Comparison of ENCODE assay signal across 20 mouse cellular contexts in genomic region chr12:71333561-71333960, GRCm38 (mm10). TPM values are rescaled to one million over a fixed set of nuclear protein-coding genes. Genes with fewer than 3 reads are reported as not detected.
DNase-seq lines count a peak whose midpoint lies in the region; ATAC-seq and TF ChIP-seq lines count a peak whose summit lies in the region.
"Had no signal": no experiment of that assay in that cellular context is flagged by ENCODE, and none has a peak within 500 bp of the region (broad histone marks: within the 10 kb centered on the region; RNA-seq: fewer than 3 reads in every experiment).

No protein-coding gene starts in this region.

- intact Hi-C loops in gastrocnemius, adult 2 months (cut with DNase I), result no loop called here

- no peak overlapping the region for H3K4me3 ChIP-seq in gastrocnemius, adult 2 months
- no peak overlapping the region for H3K4me3 ChIP-seq in heart, postnatal 0 days (ENCODE audit: low read depth, low read length)
- H3K4me3 ChIP-seq in neural tube, embryonic 13.5 days, result no peak overlapping the region
- H3K4me3 ChIP-seq in cerebellum, adult 2 months (replicated peaks; ENCODE audit: insufficient read depth, low read depth, low read length), result no peak overlapping the region
- H3K4me3 ChIP-seq: hindbrain, embryonic 10.5 days; layer of hippocampus, adult 2 months; limb, embryonic 15.5 days; midbrain, embryonic 12.5 days had no signal

- H3K9me3 ChIP-seq in heart, postnatal 0 days (replicated peaks; ENCODE audit: control insufficient read depth, low read length), result no peaks in the 10 kb centered on the region
- no peaks in the 10 kb centered on the region for H3K9me3 ChIP-seq in neural tube, embryonic 13.5 days
- H3K9me3 ChIP-seq: hindbrain, embryonic 10.5 days; limb, embryonic 15.5 days; midbrain, embryonic 12.5 days had no signal

- H3K9ac ChIP-seq in heart, postnatal 0 days (replicated peaks; ENCODE audit: low read depth, low read length), result no peak overlapping the region
- no peak overlapping the region for H3K9ac ChIP-seq in neural tube, embryonic 13.5 days
- H3K9ac ChIP-seq: limb, embryonic 15.5 days; midbrain, embryonic 12.5 days had no signal

- peak; percentile 32; the same call in 1 of the 2 replicates for ATAC-seq in heart, postnatal 0 days (ENCODE audit: insufficient read depth, low read depth)
- ATAC-seq in neural tube, embryonic 13.5 days (ENCODE audit: low read depth), result 0 out of 2 replicates have a peak, but pooled peaks have one; percentile 20

- peak; percentile 42 for DNase-seq in gastrocnemius, adult 2 months
- no peak for DNase-seq in gastrocnemius, adult 8-10 months (ENCODE audit: low spot score in 2 of 2)
- DNase-seq in heart, postnatal 0 days (ENCODE audit: low spot score), result no peak
- no peak for DNase-seq in heart, adult 8-10 months (ENCODE audit: low spot score)
- DNase-seq in neural tube, embryonic 10.5 days (ENCODE audit: extremely low spot score, low spot score), result no peak
- peak; percentile 33 for DNase-seq in skeletal muscle tissue, adult 2 months (ENCODE audit: low read depth, low spot score)
- no peak for DNase-seq in cerebellum, adult 2 months
- DNase-seq: adrenal gland, adult 2 months; cerebellum, postnatal 14 days; gastrocnemius, postnatal 10 days; kidney, adult 11 months; thymus, postnatal 4 days had no signal

- no peak overlapping the region for H3K27ac ChIP-seq in gastrocnemius, adult 2 months
- H3K27ac ChIP-seq in heart, postnatal 0 days (ENCODE audit: low read depth), result no peak overlapping the region
- peak overlapping the region; percentile 35; the same call in 1 of the 2 replicates for H3K27ac ChIP-seq in neural tube, embryonic 13.5 days (replicated peaks)
- no peak overlapping the region for H3K27ac ChIP-seq in cerebellum, adult 2 months (ENCODE audit: insufficient read depth, low read length)
- H3K27ac ChIP-seq: hindbrain, embryonic 10.5 days; kidney, postnatal 0 days; layer of hippocampus, adult 2 months; midbrain, embryonic 12.5 days had no signal

- no peak overlapping the region for H3K4me2 ChIP-seq in heart, postnatal 0 days (ENCODE audit: low read depth, low read length)
- no peak overlapping the region for H3K4me2 ChIP-seq in neural tube, embryonic 13.5 days
- H3K4me2 ChIP-seq: limb, embryonic 15.5 days; midbrain, embryonic 12.5 days had no signal

- TF ChIP-seq CTCF in gastrocnemius, adult 2 months (IDR thresholded peaks at IDR 0.05), result no peak
- no peak for TF ChIP-seq CTCF in heart, postnatal 0 days (IDR thresholded peaks at IDR 0.05; ENCODE audit: low read depth)
- TF ChIP-seq CTCF in cerebellum, adult 2 months (IDR thresholded peaks at IDR 0.05; ENCODE audit: borderline replicate concordance, insufficient read depth, low read depth, low read length), result no peak

- TF ChIP-seq POLR2A in cerebellum, adult 2 months (IDR thresholded peaks at IDR 0.05; ENCODE audit: borderline replicate concordance, insufficient read depth, low read length), result no peak

- H3K4me1 ChIP-seq in heart, postnatal 0 days (ENCODE audit: control insufficient read depth, insufficient read depth), result peaks cover 21% of the 10 kb centered on the region
- peaks cover 32% of the 10 kb centered on the region for H3K4me1 ChIP-seq in neural tube, embryonic 13.5 days (replicated peaks)
- peaks cover 19% of the 10 kb centered on the region for H3K4me1 ChIP-seq in cerebellum, adult 2 months (ENCODE audit: control insufficient read depth, insufficient read depth, low read length)

- no peaks in the 10 kb centered on the region for H3K36me3 ChIP-seq in heart, postnatal 0 days (replicated peaks; ENCODE audit: control insufficient read depth, insufficient read depth, low read length)
- H3K36me3 ChIP-seq in neural tube, embryonic 13.5 days, result no peaks in the 10 kb centered on the region
- H3K36me3 ChIP-seq: hindbrain, embryonic 10.5 days; limb, embryonic 15.5 days; midbrain, embryonic 12.5 days had no signal

- no peak for TF ChIP-seq EP300 in heart, postnatal 0 days (IDR thresholded peaks at IDR 0.05; ENCODE audit: low read depth)

- 28% methylated on average over 5 of the region's 5 CpGs for WGBS in heart, postnatal 0 days
- 40% methylated on average over 5 of the region's 5 CpGs for WGBS in neural tube, embryonic 13.5 days
- 56% methylated on average over 5 of the region's 5 CpGs for WGBS in cerebellum, adult 2 months

- H3K27me3 ChIP-seq in heart, postnatal 0 days (ENCODE audit: control insufficient read depth, insufficient read depth, low read length), result no peaks in the 10 kb centered on the region
- H3K27me3 ChIP-seq in neural tube, embryonic 13.5 days, result no peaks in the 10 kb centered on the region
- no peaks in the 10 kb centered on the region for H3K27me3 ChIP-seq in cerebellum, adult 2 months (ENCODE audit: control insufficient read depth, insufficient read depth, low read length)
- H3K27me3 ChIP-seq: midbrain, embryonic 12.5 days had no signal

RNA-seq across cellular contexts. Expression of gene Dact1, which starts 23.9 kb away (rescaled TPM):
- 1 to 10 TPM; 2.7 to 3.4 TPM for total RNA-seq in gastrocnemius, adult 2 months (2021)
- total RNA-seq in gastrocnemius, adult 8-10 months (2022), result 1 to 10 TPM; 1.7 to 2.8 (median 2.3) TPM
- 17.8 and 18.0 TPM in 2 replicates for total RNA-seq in heart, postnatal 0 days (2014; rRNA removed; ENCODE audit: low replicate concordance)
- 3.9 and 4.7 TPM in 2 replicates for polyA plus RNA-seq in heart, postnatal 0 days (2015; fragmentation: Nextera tagmentation; extraction: Ambion mirVana)
- 1 to 10 TPM; 2.5 to 4.5 (median 3.6) TPM for total RNA-seq in heart, adult 8-10 months (2022)
- 38.5 and 41.0 TPM in 2 replicates for polyA plus RNA-seq in neural tube, embryonic 13.5 days (2015; fragmentation: Nextera tagmentation; extraction: Ambion mirVana)
- 17.0 and 18.7 TPM in 2 replicates for polyA plus RNA-seq in cerebellum, adult 2 months (2012; rRNA removed)
- total RNA-seq: MEL; neutrophil, adult 5-6 weeks had no signal

Comparison
In these comparisons a context has a peak if more than half of its experiments do, and no peak if none do; other contexts are left out.
1. DNase-seq: peak in gastrocnemius, adult 2 months (single experiment) and skeletal muscle tissue, adult 2 months (single experiment); none in gastrocnemius, adult 8-10 months (0 of 2), heart, postnatal 0 days (single experiment), heart, adult 8-10 months (single experiment), neural tube, embryonic 10.5 days (single experiment) and cerebellum, adult 2 months (0 of 2).